Mouse (Mus musculus) lung, adult 2 months (tissue): Measurements from ENCODE around the gene Ifngr2.

ENCODE experiments used
- CTCF ChIP-seq: fragments of 200-500 bp; IDR thresholded peaks from 2 replicates; pipeline ENCODE4 v1.5.1; 2011; ENCODE audit warnings: mild to moderate bottlenecking, low read length, control low read depth; ENCODE audit not compliant: insufficient read depth
- POLR2A ChIP-seq: fragments of 200-500 bp; IDR thresholded peaks from 2 replicates; pipeline ENCODE4 v1.6.1; 2011; ENCODE audit warnings: low read depth, mild to moderate bottlenecking, control low read depth, low read length, borderline replicate concordance; ENCODE audit errors: extremely low read depth

GRCm38 (mm10) chr16:91601081-91601480, 54.2 kb downstream of the Ifngr2 start:
- TF ChIP-seq POLR2A (no peak), CTCF (no peak)
